Mouse (Mus musculus) urinary bladder, postnatal 10 days (tissue): Measurements from ENCODE around the gene Pold1.

Experiments
- DNase-seq: peaks from one replicate; pipeline ENCODE4 v3.0.0; 2022; ENCODE audit warnings: low spot score

The Pold1 gene

DNA sequence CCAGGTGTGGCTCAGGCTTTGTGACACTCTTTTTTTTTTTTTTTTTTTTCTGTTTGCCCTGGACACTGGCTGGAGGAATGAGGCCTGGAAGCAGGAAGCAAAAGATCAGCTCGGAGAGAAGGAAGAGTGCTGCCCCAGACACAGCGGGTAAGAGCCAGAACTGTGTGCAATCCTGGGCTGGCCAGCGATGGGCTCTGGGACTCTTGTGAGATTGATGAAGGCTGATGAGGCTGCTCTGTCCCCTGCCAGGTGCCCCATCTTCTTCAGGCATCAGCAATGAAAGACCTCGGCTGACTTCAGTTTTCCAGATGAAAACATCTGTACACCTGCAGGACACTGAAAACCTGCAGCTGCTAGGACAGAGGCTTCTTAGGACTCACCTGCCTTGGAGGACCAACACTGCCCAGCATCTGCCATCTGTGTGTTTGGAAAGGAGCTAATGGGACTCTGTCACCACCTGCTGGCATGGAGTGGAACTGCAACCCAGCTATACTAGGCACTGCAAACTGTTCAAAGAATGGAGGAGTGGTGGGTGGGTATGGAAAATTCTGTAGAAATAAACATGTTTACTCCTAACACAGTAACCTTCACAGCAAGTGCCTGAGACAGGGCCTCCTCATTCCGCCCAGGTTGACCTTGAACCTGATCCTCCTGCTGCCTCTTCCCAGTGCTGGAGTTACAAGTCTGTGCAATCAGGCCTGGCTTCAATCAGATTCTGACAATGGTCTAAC lies 63.6 kb downstream of the Pold1 start:
- DNase-seq: peak; percentile 23

DNA sequence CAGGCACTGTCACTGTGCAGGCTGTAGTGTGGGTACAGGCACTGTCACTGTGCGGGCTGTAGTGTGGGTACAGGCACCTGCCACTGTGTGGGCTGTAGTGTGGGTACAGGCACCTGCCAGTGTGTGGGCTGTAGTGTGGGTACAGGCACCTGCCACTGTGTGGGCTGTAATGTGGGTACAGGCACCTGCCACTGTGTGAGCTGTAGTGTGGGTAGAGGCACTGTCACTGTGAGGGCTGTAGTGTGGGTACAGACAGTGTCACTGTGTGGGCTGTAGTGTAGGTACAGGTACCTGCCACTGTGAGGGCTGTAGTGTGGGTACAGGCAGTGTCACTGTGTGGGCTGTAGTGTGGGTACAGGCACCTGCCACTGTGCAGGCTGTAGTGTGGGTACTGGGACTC lies 64.5 kb downstream of the Pold1 start:
- no peak for DNase-seq

DNA sequence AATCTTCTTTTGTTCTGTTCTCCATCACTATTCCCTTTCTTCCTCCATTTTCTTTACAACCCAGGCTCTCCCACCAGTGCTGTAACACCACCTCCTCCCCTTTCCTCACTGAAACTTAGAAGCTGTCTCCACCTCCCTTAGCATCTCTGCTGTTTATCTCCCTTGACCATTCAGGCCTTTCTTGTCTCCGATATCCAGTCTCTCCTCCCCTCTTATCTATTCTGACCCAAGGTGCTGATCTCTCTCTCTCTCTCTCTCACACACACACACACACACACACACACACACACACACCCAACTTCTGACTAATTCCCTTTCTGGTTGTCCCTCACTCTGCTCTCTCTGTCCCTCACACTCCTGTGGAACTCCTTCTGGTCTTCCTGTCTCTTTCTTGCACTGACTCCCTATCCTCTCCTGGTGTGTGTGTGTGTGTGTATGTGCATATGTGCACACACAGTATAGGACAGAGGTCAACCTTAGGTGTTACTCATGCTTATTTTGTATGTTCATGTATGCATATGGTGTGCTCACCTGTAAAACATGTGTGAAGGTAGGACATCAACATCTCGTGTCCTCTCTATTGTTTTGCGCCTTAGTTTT lies 65.7 kb downstream of the Pold1 start:
- DNase-seq: no peak
